Mouse (Mus musculus) E14TG2a.4 (cell line): ENCODE measurements around the gene Rapgef1.

Experiments
- CTCF ChIP-seq: conservative IDR thresholded peaks from 2 replicates; pipeline ENCODE4 v1.5.1; 2014; ENCODE audit warnings: low read length
- NANOG ChIP-seq: IDR thresholded peaks from 2 replicates; pipeline ENCODE4 v1.6.1; 2014; ENCODE audit warnings: borderline replicate concordance, low read length, mixed read lengths
- POU5F1 ChIP-seq: IDR thresholded peaks from 2 replicates; pipeline ENCODE4 v1.6.1; 2014; ENCODE audit warnings: low read length, borderline replicate concordance

DNA sequence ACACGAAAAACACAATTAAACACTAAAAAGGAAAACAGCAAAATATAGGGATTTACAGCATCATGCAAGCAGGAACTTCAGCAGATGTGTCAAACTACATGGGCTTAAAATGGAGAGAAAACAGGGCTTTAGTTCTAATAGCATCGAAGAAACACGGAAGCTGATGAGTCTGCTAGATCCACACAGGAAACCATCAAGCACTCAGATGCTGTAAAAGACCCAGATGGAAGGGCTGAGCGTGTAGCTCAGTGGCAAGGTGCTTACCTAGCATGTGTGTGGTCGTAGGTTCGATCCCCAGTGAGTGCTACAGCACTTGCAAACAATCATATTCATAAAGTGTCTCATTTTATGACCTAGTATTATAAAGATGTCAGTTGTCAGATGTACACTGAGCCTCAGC, 121.7 kb downstream of the Rapgef1 start:
- TF ChIP-seq CTCF: no peak
- no peak for TF ChIP-seq NANOG
- TF ChIP-seq POU5F1: no peak
